Mouse (Mus musculus) kidney, postnatal 0 days (tissue): ENCODE results near the gene Snupn. TPM values are rescaled to one million over a fixed set of nuclear protein-coding genes. Genes with fewer than 3 reads are reported as not detected.
A peak's percentile ranks its signal among the peaks of the same experiment; 100 is the strongest.

Experiments
- ATAC-seq: fragments of 200-750 bp; cut with Nextera tagmentation; replicated peaks from 2 replicates; pipeline ENCODE4 v1.8.0; 2017; ENCODE audit warnings: low read depth, moderate number of reproducible peaks, moderate TSS enrichment, moderate library complexity; ENCODE audit not compliant: low FRiP score
- DNase-seq: peaks from one replicate; pipeline ENCODE4 v3.0.0-alpha.2; 2016; ENCODE audit warnings: low spot score
- H3K27ac ChIP-seq: fragments of 300-500 bp; sonication (generic); 2 replicates; pipeline ENCODE4 v1.5.1; 2014; ENCODE audit warnings: mild to moderate bottlenecking
- H3K27me3 ChIP-seq: fragments of 300-500 bp; sonication (generic); 2 replicates; pipeline ENCODE4 v1.6.1; 2014; ENCODE audit warnings: low read length, mixed read lengths; ENCODE audit not compliant: insufficient read depth
- H3K36me3 ChIP-seq: fragments of 300-500 bp; sonication (generic); 2 replicates; pipeline ENCODE4 v1.6.1; 2014; ENCODE audit warnings: low read length, mixed read lengths; ENCODE audit not compliant: insufficient read depth
- H3K4me1 ChIP-seq: fragments of 300-500 bp; sonication (generic); replicated peaks from 2 replicates; pipeline ENCODE4 v1.6.1; 2014; ENCODE audit warnings: antibody characterized with exemption, low read length, mixed read lengths; ENCODE audit not compliant: insufficient read depth
- H3K4me2 ChIP-seq: fragments of 300-500 bp; sonication (generic); 2 replicates; pipeline ENCODE4 v1.6.1; 2014; ENCODE audit warnings: mild to moderate bottlenecking, low read length, moderate library complexity, mixed read lengths
- H3K4me3 ChIP-seq: fragments of 300-500 bp; sonication (generic); replicated peaks from 2 replicates; pipeline ENCODE4 v1.5.1; 2014; ENCODE audit warnings: low read depth, low read length
- H3K9ac ChIP-seq: fragments of 300-500 bp; sonication (generic); 2 replicates; pipeline ENCODE4 v1.6.1; 2014; ENCODE audit warnings: low read depth, low read length
- H3K9me3 ChIP-seq: fragments of 300-500 bp; sonication (generic); replicated peaks from 2 replicates; pipeline ENCODE4 v1.6.1; 2016; ENCODE audit warnings: low read length, inconsistent platforms, mixed read lengths
- CTCF ChIP-seq: IDR thresholded peaks from 2 replicates; pipeline ENCODE4 v1.5.1; 2016; ENCODE audit warnings: antibody characterized with exemption, low read depth, mild to moderate bottlenecking, moderate library complexity
- WGBS: fragments of 180-500 bp; shearing (Covaris S2); extraction: QIAGEN DNeasy Blood & Tissue Kit; methylation state at CpG from one replicate; pipeline ENCODE4 v1.1.7; 2014; 5-methylcytosine and 5-hydroxymethylcytosine counted together
- polyA plus RNA-seq: library from polyadenylated mRNA; unstranded; fragments of >200 nt; fragmentation: Nextera tagmentation; extraction: Ambion mirVana; gene quantifications from 2 replicates; pipeline ENCODE4 v1.2.1, GENCODE M21; 2015

Gene Snupn
- polyA plus RNA-seq, 1 experiment from 2014 or later, result 19.3 TPM

GRCm38 (mm10) chr9:56927191-56928012 lies 23.3 kb upstream of the Snupn start:
- H3K4me3 ChIP-seq, result peak overlapping the region; percentile 59
- no peak for ATAC-seq
- peak overlapping the region; percentile 79 for H3K9ac ChIP-seq
- peak overlapping the region; percentile 94 for H3K4me2 ChIP-seq
- peak overlapping the region; percentile 95 for H3K27ac ChIP-seq
- no peaks in the 10 kb centered on the region for H3K9me3 ChIP-seq
- H3K4me1 ChIP-seq, result peaks cover 42% of the 10 kb centered on the region
- peak; percentile 81 for DNase-seq
- H3K27me3 ChIP-seq, result no peaks in the 10 kb centered on the region
- no peaks in the 10 kb centered on the region for H3K36me3 ChIP-seq
- under 1% methylated on average over 35 of the region's 35 CpGs for WGBS
- no peak; the same call in 1 of the 2 replicates for TF ChIP-seq CTCF

GRCm38 (mm10) chr9:56928041-56928811 lies 22.5 kb upstream of the Snupn start, which contains the start of gene Snx33:
Snx33 (minus strand) TSS chr9:56928371.
- Histone ChIP-seq H3K9ac (peak within 1 kb of the TSS; percentile 79), H3K36me3 (no peaks in the 10 kb centered on the region), H3K27ac (peak within 1 kb of the TSS; percentile 95), H3K9me3 (no peaks in the 10 kb centered on the region), H3K4me3 (peak within 1 kb of the TSS; percentile 59), H3K4me1 (peaks cover 37% of the 10 kb centered on the region), H3K4me2 (peak within 1 kb of the TSS; percentile 94), H3K27me3 (no peaks in the 10 kb centered on the region)
- DNase-seq, result peak; percentile 95
- peak; percentile 83 for ATAC-seq
- WGBS, result under 1% methylated on average over 50 of the region's 50 CpGs
- peak; percentile 77 for TF ChIP-seq CTCF

GRCm38 (mm10) chr9:56929496-56929895 lies 21.2 kb upstream of the Snupn start:
- no peak overlapping the region for H3K27ac ChIP-seq
- TF ChIP-seq CTCF, result no peak
- H3K9ac ChIP-seq, result no peak overlapping the region
- H3K36me3 ChIP-seq, result no peaks in the 10 kb centered on the region
- H3K4me1 ChIP-seq, result peaks cover 24% of the 10 kb centered on the region
- no peaks in the 10 kb centered on the region for H3K9me3 ChIP-seq
- WGBS, result 21% methylated on average over 4 of the region's 4 CpGs
- H3K4me3 ChIP-seq, result no peak overlapping the region
- DNase-seq, result no peak
- no peak overlapping the region for H3K4me2 ChIP-seq
- H3K27me3 ChIP-seq, result no peaks in the 10 kb centered on the region
- no peak for ATAC-seq

GRCm38 (mm10) chr9:56930556-56930955 lies 20.1 kb upstream of the Snupn start:
- DNase-seq, result no peak
- no peak overlapping the region for H3K4me3 ChIP-seq
- H3K27me3 ChIP-seq, result no peaks in the 10 kb centered on the region
- no peak overlapping the region for H3K9ac ChIP-seq
- no peaks in the 10 kb centered on the region for H3K9me3 ChIP-seq
- peaks cover 15% of the 10 kb centered on the region for H3K4me1 ChIP-seq
- no peak overlapping the region for H3K4me2 ChIP-seq
- ATAC-seq, result no peak
- TF ChIP-seq CTCF, result no peak
- H3K36me3 ChIP-seq, result no peaks in the 10 kb centered on the region
- no peak overlapping the region for H3K27ac ChIP-seq
- 68% methylated on average over 1 of the region's 1 CpGs for WGBS

- Histone ChIP-seq H3K27me3 (no peaks in the 10 kb centered on the region), H3K36me3 (no peaks in the 10 kb centered on the region), H3K4me1 (peaks cover 4% of the 10 kb centered on the region; the same call in 1 of the 2 replicates), H3K4me2 (peak overlapping the region; percentile 82), H3K9ac (no peak overlapping the region), H3K27ac (peak overlapping the region; percentile 25; the same call in 1 of the 2 replicates), H3K4me3 (peak overlapping the region; percentile 73; the same call in 1 of the 2 replicates), H3K9me3 (no peaks in the 10 kb centered on the region)
- no peak for TF ChIP-seq CTCF
- 17% methylated on average over 6 of the region's 6 CpGs for WGBS
- DNase-seq, result no peak
- no peak for ATAC-seq
Measured at GRCm38 (mm10) chr9:56936861-56937222, 13.8 kb upstream of the Snupn start.
